Mouse (Mus musculus) lung, postnatal 25 days (tissue): Measurements from ENCODE around the gene Prkar2b.
"Not testable (repeated sequence)": the region's sequence is repeated elsewhere in the genome, so short reads cannot be mapped to it uniquely, and the experiment has no call there.

Source experiments
- DNase-seq: peaks from one replicate; pipeline ENCODE4 v3.0.0; 2022; ENCODE audit warnings: low spot score

Gene Prkar2b

DNA sequence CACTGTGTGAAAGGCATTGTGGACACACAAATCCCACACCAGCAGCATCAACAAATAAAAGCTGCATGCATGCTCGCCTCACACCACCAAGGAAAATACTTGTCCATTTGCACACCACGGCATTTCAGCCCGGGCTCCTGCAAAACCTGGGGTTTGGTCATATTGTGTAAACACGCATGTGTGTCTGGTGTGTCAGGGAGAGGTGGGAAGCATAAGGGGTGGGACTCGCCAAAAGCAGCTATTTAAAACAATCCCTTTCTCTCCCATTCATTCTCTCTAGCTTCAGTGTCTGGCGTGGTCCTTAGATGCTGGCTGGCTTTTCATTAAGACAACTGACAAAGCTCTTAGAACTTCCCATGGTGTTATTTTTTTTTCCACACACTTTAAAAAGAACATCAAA is 1.4 kb downstream of the Prkar2b start:
- DNase-seq: no peak

DNA sequence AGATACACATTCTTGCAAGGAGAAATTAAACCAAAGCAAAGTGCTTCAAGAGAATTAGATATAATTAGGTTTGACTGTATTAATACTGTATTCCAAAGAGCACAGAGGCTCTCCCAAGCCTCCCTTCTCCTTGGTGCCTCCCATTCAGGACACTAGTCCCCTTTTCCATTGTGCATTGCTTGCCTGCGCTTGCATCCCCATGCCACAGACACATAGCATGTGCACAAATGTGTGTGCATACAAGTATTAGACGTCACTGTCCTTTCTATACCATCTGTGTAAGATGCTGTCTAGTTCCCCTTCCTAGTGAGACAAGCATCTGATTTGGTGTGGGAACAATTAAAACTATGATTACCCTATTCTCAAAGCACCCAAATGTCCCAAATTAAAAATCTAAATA is 2.0 kb downstream of the Prkar2b start:
- no peak for DNase-seq

DNA sequence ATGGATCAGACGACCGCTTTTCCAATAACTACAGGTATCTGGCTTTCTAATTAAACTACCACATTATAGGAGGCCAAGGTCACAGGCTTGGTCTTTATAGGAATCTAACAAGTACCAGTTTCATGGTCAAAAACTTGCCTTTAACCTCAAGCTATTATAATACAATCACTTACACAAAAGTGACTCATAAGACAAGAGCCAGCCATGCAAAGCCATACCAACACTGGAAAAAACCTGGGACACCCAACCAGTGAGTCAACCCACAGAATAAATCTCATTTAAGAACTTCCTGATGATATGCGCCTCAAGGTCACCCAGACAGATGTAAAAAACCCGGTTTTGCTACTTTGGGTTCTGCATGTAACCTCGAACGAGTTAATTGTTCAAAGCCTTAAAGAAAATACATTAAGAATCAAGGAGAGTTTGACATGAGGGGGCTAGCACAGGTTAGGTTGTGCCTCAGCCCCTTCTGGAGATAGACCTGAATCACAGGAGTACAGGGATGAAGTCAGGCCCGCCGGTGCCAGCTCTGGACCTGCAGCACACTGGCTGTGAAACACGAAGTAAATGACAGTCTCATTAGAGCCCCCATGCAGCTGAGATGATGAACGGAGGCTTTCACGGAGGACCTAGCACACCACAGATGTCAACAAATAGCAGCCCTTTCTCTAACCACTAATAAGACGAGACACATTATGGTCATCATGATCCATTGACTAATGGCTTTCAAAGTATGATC is 3.5 kb downstream of the Prkar2b start:
- no peak for DNase-seq

DNA sequence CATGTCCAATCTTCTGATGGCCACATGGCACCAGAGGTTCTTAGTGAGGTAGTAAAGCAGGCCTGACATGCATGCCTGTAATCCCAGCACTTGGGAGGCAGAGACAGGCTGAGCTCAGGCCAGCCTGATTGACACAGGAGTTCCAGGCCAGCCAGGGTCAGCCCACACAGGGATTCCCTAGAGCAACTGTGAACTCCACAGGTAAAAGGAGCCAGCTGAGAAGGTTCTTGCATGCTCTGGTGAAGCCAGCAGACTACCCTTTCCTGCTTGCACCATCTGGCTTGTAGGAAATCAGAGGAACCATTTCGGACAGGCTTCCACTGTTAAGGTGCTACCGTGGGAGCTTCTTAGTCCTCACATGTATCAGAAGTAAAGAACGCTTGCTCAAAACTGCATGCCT is 5.3 kb downstream of the Prkar2b start:
- DNase-seq: no peak

DNA sequence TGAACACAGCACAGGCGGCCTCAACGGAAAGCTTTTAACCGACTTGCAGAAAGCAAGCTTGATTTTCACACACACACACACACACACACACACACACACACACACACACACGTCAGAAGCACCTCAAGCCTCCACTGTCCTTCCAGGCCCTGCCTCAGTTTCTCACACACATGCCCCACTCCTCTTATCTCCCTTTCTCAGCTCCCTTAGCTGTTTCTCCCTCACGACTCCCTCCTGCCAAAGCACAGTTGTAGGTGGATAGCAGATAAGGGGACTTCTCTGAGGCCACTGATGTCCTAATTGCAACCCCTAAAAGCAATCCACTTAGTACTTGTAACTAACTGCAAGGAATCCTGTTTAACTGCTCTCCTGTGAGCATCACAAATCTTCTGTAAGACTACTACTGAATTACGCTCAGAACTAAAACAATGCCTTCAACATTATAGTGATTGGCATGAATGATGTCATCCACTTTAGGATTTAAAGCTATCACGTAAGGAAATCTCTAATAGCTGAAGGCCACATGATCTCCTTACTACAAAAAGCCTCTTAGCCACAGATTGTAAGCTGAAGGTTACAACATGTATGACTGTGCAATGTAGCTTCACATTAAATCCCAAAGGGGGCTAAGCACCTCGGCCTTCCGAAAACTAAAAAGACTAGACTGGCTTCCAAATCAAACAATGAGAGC is 6.5 kb downstream of the Prkar2b start:
- DNase-seq: no peak

DNA sequence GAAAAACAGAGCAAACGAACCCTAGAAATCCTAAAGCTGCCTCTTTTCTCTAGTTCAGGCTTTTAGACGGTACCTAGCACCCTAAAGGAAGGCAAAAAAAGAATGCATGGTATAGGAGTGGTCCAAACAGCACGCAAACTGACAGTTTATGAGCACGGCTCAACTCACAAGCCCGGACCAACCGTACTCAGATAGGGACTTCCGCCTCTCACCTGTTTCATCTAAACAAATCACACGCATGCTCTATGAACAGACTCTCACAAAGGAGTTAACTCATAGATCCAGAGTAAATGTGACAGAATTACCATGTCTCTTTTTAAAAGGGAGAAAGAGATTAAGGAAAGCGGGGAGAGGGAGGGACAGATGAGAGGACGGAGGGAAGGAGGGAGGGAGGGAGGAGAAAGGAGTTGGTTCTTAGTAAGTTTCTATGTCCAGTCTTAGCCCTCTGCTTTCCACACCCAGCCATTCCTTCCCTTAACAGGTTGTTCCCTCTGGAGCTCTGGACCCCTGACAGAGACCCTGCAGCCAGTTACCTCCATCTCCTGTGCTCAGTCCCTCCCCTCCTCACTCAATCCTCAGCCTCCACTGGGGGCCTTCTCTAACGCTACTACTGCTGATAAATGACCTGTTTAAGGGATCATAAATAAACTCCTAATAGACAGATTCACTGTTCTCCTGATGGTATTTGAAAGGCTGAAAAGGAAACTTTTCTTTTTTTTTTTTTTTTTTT is 7.3 kb downstream of the Prkar2b start:
- DNase-seq: no peak

DNA sequence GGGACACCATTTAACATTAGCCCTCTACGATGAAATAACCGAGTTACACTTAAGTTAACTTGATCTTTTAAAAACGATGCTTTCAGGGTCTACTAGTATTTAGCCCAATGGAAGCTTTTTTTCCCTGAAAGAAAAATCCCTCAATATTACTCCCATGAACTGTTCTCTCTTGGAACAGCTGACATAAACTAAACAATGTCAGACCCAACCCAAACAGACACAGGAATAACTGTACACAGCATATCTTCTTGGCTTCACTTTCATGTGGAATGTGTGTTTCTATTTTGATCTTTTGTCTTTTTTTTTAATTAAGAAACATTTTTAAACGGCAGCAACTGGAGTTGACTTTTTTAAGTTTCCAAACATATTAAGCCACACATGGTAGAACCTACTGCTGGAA is 8.2 kb downstream of the Prkar2b start:
- no peak for DNase-seq

DNA sequence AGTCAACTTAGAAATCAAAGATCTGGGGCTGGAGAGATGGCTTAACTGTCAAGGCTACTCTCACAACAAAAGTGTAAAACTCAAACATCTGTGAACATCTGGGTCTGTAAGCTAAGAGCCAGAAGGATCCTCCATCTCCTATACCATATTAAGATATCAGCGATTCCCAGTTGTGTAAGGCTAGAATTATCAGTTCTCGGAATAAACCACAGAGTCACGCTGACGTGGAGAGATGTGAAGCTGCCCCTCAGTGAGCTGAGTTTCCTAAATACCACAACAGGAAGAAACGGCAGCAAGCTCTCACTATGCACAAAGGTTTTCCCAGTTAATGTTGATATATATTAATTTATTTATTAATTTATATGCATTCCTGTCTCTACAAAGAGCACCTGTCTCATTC is 10.9 kb downstream of the Prkar2b start:
- no peak for DNase-seq

DNA sequence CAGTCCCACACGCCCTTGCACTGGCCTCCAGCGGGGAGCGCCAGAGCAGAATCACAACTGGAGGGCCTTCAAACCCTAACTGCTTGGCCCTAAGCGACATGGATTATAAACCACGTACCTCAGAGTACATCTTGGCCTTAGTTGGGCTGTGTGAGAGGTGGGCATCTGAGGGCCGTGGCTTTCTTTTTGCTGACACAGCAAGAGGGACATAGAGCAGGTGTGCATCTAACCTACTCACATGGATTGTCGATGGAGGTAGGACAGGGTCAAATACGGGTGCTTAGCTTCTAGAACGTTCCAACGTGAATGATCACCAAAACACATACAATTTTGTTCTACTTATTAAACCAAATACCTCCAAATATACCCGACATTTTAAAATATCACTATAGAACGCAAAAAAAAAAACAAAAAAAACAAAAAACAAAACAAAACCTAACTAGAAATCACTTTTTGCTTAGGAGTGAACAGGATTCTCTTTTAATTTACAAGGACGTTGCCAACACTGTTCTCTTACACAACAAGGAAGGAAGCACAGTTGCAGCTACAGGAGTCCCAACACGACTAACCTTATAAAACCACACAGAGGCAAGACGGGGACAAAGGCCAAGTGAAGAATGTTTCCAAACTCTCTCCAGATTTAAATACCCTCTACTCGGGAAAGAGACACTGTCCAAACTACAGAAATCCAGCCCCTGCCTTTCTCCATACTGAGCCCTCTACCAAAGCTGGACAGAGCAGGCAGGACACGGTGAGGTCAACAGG is 15.3 kb downstream of the Prkar2b start:
- DNase-seq: peak; percentile 28

DNA sequence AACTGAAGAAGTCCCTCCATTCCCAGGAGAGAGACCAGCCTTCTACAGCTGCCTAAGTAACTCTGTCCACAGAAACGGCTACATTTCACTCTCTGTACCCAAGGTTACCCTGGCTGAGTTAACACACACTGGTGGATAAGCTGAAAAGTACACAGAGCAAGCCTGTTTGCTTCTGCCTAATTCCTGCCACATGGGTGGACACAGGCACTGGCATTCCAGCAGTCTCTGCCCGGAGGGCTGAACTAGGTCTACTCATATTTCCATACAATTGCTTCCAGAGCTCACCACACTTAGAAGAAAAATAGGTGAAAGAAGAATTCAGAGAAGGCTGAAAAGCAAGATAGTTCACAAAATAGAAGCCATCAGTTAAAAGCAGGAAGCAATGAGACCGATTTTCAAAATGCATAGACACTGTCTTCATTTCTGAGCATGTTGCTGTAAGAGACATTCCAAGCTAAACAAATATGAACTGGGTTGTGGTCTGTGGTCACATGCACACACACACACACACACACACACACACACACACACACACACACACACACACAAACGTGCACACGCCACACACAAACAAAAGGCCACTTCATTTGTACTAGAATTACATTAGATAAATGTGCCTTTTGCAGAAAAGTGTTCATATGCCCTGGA is 16.5 kb downstream of the Prkar2b start:
- no peak for DNase-seq

DNA sequence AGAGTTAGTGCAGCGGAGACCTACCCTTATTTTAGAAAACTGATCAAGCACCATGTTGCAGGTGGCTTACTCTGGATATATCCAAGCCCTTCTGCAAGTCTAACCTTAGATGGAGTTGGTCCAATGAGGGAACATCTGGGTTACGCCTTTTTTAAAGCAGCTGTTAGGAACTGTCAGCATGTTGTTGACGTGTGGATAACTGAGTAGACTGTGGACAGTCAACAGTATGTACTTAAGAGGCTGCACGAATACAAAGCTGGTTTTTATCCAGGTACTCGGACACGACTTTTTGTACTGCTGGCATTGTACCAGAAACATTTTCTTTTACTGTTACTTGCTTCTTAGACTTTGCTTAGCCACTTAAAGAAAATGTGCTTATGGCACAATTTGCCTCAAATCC is 27.6 kb downstream of the Prkar2b start:
- DNase-seq: no peak

DNA sequence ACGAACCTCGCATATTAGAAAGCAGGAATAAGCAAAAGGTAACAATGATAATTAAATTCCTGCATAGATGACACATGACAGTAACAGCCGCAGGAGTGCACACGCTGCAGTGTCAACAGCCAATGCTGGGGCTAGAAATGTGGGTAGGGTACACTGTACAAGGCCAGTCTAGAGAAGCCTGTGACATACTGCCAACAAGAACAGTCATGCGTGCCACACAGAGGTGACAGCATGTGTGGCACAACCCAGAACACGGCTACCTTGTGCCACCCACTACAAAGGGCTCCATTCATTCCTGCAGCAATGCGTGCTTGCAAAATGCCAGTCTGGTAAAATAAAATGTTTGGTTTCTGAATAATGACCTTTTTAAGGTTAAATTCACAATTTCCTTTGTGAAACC is 28.2 kb downstream of the Prkar2b start:
- no peak for DNase-seq

DNA sequence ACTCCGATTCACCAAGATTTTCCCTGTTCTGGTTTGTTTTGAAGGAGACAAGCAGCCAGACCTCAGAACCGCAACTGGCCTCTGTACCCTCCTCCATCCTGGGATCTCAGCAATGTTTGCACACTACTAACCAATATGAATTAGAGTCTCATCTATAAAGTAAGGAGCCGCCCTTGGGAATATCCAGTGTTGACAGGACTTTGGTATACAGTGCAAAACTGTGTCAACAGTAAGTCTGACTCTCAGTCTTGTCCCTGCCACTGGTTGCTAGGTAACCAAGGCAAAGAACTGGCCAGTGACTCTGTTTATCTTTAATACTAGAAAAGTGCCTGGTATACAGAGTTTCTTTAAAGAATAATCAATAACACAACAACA is 42.7 kb downstream of the Prkar2b start:
- DNase-seq: no peak

DNA sequence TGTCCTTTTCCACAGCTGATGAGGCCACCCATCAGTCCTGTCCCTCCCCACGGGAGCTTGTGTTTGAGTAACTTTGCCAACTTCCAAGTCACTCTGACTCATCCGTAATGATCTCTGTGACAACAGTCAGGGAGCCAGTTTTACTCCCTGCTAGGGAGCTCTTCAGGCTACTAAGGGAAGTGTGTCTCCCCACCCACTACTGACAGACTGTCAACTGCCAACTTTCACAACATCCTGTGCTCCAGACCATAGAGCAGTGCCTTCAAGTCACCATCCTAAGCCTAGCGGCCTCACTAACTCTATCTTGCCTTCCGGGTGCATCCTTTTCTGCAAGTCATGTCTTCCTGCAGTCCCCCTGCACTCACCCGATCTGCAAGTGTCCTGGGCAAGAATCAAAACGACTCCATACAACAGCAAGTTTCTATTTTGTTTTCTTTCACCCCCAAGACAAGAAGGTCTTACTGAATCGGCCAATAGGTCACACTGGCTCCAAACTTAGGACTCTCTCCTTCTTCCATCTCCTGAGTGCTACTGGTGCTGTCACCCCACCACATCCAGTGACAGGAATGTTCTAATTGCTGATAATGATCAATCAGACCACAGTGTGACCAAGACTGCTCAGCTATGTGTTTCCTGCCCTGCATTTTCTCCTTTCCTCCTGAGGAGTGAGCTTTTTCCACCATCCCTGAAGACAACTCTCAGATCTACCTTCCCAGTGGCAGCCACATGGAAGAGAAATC is 43.3 kb downstream of the Prkar2b start:
- DNase-seq: peak; percentile 42

DNA sequence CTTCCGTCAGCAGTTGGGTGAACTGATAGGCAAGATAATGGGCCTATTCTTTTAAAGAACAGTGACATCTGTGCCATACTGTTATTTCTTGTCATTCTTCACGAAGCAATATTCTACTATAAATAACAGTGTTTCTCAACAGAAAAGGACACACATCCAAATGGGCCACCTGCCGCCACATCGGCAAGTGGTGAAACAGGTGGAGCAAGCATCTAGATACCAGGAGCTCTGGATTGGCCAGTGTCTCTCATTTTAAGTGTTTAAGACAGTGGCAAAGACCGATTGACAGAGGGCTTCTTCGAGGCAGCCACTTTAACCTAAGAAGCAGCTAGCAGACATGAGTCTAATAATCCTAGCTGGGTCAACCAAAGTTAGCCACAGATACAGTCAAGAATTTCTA is 44.6 kb downstream of the Prkar2b start:
- no peak for DNase-seq

DNA sequence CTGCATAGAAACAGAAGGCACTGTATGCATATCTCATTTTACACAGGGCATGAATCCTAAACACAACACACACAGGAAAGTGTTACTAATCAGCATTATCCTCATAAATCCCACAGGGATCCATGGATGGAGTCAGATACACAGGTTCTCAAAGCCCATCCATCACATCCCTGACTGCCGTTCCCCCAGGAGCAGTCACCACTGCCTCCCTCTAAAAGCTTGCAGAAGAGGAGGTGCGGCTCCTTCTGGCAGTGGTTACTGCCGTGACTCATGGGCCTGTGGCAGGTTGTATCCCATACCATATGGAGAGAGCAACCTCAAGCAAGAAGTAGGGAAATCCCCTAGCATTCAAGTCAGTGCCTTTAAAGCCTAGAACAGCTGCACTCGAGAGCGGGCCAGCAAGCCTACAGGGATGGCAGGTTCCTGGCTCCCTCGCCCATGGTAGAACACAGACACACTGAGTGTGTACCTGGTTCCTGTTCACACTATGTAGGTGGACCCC is 45.8 kb downstream of the Prkar2b start:
- no peak for DNase-seq

DNA sequence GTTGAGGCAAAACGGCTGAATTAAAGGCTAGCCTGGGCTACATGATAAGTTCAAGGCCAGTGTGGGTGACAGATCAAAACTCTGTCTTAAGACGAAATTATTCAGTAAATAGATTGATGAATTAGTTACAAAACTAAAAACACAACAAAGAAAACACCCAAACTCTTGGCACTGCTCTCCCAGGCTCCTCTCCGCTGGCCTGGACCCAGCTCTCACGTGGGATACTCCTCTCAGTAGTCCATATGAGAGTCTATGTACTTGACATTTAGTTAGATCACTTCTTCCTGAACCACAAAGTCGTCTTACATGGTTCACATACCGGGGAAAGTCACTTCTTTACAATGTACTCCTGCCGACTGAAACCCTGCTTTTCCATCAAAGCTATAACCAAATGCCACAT is 46.3 kb downstream of the Prkar2b start:
- DNase-seq: no peak

DNA sequence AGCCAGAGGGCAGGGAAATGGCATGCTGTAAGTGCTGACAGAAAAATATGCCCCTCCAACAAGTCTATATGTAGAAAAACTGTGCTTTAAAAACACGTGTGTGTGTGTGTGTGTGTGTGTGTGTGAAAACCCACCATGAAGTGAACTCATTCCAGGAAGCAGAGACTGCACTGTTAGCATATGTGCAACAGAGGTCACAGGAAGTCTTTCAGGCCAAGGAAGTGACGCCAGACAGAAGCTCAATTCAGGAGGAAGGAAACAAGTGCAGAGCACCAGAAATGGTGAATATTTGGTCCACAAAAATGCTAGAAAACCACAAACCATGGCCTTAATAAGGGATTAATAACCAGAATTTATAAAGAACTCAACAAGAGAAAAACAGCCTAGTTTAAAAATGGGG is 48.9 kb downstream of the Prkar2b start:
- no peak for DNase-seq

DNA sequence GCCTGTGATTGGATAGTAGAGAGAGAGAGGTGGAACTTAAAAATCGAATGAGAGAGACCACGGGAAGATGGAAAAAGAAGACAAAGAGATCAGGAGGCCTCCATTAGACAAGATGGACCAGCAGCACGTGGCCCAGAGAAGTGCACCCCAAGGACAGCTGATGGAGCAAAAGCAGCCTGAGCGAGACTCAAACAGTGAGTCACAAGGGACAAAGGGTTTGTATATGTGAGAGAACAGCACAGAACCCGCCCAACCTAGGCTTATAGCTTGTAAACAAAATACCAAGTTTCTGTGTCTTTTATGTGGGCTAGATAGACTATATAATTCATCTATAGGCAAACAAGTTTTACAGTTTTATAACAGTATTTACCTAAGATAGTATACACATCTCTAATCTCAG is 50.0 kb downstream of the Prkar2b start:
- no peak for DNase-seq

DNA sequence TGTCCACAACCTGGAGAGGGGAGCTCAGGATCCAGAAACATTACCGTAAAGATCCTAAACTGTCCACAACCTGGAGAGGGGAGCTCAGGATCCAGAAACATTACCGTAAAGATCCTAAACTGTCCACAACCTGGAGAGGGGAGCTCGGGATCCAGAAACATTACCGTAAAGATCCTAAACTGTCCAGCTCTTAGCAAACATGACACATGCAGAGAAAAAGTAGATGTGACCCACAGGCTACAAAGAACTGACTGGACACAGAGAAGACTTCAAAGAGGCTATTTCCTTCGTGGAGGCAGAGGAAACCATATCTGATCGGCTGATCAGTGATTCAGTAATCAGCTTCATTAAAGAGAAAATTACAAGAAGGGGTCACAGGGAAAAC is 51.1 kb downstream of the Prkar2b start:
- not testable (repeated sequence) for DNase-seq
